Mouse (Mus musculus) mouse embryonic stem cell (cell line): Measurements from ENCODE around the gene Dpyd.

Experiments
- in situ Hi-C, 2 experiments: fragments of 300-500 bp; cut with MboI; formaldehyde crosslinking; loops; 1 replicate in 1 of 2; 3 replicates in 1 of 2; pipeline ENCODE4 v1.14.3; 2019 to 2020; ENCODE audit warnings: low sequenced_read_pairs in 2 of 2, low pct_unique_long_range_greater_than_20kb in 1 of 2, mixed read lengths in 1 of 2; ENCODE audit not compliant: unreplicated experiment in 1 of 2

Gene Dpyd

DNA sequence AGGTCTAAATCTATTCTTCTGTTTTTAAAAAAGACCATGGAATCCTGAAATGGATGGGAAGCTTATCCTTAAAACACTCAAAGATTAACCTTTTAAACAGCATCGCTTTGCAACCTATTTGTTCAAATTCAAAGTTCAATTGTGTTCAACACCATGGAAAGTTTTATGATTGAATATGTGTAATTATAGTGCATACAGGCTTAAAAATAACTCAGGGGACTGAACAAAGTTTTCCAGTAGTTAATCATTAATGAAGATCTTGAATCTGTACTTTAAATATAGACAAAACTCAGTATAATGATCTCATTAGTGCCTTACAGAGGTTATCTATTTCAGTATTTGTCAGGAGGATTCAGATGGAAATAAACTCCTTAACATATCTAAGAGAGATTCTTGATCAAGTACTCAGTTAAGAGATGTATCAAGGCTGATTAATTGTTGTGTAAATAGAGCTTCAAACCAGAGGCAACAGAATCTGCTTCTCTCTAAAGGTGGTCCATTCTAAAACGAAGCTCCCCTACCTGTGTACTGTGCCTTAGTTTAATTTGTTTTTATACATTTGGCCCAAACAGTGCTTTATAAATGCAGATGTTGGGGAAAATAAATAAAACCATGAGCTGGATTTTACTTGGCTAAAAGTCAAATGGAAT, 659.0 kb downstream of the Dpyd start:
- in situ Hi-C loops = no loop called here

DNA sequence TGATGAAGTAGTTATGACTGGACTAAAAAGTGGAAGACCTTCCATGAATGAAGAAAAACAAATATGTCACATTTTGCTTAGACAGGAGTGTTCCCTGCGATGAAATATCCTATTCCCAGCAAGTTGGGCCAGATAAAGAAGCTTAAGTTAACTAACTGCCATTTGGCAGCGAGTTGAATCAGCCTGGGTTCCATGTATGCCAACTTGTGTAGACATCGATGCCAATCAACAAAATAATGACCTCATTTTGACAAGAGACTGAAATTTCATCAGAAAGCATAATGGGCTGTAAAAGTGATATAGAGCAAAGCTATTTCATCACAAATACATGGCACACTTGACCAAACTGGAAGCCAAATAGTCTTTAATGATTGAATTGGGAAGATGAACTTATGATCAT, 681.3 kb downstream of the Dpyd start:
- in situ Hi-C loops = no loop called here

DNA sequence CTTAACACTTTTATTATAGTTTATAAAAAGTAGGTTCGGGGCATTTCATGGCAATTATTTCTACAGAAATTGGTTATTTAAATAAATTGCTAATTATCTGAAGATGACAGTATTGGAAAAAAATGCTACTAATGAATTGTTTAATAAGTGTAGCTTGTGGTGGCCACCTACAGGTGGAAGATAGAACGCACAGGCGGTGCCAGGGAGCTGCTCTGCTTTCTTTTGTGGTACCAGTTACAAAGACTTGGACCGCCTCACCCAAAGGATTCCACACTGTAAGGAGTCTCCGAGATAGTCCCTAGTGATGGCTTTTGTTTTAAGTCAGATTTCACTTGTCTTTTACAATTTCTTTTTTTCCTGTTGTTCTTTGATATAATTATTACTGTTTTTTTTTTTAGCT, 694.6 kb downstream of the Dpyd start:
- in situ Hi-C loops = no loop called here

DNA sequence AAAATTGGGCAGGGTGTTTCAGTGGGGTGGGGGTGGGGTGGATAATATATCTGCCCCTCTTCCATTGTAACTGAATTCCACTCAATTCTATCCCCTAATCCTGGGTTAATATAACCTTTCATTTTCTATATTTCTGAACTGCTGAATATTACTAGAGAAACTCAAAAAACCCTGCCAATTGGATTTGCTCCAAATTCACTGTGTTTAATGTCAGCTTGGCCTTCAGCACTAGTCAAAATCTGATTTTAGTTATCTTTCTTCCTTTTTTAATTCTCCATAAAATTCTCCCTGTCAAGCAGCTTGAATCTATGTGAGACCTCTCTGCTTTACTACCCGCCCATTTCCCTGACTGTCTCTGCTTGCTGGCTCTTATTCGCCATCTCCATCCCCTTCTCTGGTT, 713.3 kb downstream of the Dpyd start:
- in situ Hi-C loops = no loop called here

DNA sequence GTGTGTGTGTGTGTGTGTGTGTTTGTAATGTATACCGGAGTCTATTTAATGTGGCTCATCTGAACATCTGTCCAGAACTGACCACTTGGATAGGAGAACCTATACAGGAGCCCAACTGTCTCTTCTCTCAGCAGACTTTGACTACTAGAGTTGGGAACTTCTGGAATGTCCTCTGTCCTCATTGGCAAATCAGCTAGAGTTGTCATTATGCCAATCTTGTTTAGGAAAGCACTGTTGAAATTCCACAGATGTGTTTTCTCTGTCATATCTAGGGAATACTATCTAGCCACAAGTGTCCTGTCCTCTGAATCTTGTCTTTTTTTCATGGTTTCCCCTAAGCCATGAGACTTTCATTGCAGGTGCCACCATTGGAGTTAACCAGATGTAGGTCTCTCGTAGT, 718.7 kb downstream of the Dpyd start:
- in situ Hi-C loops = no loop called here

DNA sequence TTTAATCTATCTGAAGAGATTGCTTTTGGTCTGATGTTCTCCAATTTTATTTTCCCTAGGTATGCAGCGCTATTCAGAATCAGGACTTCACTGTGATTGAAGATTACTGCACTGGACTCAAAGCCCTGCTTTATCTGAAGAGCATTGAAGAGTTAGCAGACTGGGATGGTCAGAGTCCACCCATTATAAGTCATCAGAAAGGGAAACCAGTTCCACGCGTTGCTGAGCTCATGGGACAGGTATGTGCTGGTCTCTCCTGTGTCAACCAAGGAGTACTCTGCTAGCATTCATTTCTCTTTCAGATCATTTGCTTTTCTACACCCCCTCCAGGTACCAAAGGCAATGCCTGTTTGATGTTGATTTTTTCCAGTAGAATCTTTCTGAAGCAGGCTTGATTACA, 752.8 kb downstream of the Dpyd start:
- in situ Hi-C loops = no loop called here

DNA sequence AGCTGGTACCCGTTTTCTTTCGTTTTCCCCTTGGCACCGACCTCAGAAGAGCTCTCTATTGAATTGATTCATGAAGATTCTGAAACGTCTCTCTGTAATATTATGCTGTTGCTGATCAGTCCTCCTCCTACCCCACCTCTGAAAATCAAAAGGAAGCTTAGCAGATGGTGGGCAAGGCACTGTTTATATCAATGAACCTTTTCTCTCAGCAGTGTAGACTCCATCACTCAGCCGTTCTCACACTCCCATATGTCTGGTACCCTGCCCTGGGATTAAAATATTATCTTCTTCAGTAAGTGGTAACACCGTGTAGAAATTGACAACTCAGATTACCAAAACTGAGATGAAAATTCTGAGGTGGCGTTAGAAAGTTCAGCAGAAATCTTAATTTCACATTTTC, 767.1 kb downstream of the Dpyd start:
- in situ Hi-C loops = no loop called here

DNA sequence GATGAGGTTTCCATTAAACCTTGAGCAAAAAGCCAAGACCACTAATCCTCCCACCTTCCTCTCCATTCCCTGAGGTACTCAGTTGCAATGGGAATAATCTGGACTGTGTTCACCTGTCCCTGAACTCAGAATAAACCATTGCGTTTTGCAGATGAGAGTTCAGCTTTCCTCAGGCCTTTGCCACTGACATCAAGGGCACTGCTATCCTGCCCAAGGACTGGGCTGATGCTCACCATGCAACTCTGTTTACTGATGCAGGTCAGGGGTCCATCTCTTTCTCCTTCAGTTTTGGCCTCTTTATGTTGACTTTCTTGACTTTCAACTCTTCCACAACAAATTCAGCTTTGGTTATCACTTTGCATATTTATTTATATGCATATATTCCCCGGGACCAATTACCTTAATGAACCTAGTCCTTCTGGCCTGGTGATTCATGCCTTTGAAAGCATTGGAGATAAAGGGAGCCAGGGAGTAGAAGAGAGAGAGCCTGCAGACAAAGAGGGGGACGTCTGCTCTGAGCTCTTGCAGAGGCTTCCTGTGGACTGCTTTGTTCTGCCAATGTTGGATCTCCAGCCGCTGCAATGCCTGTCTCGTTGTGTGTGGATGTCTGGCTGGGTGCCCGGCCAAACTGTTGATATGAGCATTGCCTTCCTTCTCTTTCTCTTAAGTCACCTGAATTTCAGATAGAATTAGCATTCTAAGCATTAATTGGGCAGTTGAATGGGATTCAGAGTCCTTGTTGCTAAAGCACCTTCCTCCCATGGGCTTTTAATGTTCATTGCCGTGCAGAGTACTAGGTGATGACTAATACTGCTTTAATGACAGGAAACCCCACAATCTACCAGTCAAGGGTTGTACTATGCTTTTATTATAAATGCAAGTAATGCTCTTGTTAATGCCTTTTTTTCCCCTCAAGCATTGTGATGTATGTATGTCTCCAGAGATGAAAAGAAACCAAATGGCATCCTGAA, 771.7 kb downstream of the Dpyd start:
- in situ Hi-C loops = no loop called here

DNA sequence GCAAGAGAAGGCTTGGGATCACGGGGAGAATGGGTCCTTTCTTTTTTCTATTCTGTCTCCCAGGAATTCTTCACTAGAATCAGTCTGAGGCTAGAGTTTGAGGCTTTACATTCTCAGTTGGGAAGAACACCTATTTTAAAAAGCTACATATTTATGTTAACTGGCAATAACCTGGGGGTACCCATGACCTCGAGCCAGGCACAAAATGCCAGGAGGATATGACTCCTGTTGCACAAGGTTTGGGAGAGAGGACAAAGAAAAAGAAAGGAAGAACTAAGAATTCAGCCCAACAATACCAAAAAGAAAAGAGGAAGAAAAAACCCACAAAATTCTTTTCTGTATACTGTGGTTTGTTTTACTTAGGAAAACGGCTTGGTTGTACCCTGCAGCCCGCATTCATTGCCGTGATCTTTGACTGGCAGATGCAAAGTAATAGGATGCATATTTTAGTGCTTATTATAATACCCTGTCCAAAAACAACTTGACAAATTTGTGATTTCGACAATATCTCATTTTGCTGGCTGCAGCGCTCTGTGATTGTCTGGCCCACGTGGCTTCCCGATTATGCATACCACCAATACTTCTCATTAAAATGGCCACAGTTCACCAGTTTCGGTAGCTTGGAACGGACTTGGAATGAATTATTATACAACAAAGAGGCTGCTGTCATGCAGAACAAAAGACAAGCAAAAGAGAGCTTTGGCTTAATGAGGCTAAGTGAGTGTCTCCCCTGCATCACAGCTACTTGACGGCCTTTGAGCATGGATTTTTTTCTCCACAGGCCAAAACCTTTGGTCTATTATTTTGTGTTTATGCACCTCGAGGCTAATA, 799.8 kb downstream of the Dpyd start:
- in situ Hi-C loops = no loop called here

DNA sequence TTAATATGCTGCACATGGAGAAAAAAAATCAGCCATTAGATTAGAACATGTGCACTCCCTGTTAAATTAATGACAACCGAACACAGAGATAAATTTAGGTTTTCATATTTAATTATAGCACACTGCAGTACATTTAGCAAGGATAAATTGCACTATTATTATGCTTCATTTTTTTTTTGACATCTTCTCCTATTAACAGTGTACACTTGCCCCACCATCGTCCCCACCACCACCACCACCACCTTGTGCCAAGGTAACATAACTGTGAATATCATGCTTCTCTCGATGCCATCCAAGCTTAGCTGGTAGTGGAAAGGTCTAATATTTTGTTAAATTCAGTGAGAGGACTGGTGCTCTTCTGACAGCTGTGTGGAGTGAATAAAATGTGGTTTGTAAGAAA, 800.5 kb downstream of the Dpyd start:
- in situ Hi-C loops = no loop called here

DNA sequence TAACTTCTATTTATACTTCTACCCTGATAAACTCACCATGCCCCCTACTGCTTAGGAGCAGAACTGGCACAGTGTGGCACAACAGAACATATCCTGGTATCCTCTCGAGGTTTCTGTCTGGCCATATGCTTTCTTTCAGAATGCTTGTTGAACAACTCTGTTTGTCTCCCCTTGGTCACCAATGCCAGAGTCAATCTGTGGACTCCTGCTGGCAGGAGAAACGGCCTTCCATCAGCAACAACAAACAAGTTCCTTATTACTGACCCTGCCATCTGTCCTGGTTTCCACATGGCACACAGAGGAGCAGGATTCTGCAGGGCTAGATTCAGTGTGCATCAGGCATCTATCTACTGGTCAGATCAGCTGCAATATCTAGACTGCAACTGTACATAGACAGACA, 807.0 kb downstream of the Dpyd start:
- in situ Hi-C loops = no loop called here

DNA sequence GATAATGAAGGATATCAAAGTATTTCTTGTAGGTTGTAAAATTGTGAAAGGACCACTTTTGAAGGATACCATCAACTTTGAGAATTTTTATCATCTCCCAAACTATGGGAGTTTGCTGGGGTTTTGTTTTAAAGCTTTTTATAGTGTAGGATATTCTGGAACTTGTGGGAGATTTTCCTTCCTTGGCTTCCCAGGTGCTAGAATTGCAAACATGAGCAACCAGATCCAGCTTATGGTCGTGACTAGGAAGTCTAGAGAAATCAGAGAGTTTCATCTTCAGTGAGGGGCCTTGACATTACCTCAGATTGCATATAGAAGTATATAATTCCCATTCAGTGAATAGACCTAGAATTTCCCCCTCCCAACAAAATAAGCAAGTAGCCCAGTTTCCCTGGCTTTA, 819.2 kb downstream of the Dpyd start:
- in situ Hi-C loops = no loop called here

DNA sequence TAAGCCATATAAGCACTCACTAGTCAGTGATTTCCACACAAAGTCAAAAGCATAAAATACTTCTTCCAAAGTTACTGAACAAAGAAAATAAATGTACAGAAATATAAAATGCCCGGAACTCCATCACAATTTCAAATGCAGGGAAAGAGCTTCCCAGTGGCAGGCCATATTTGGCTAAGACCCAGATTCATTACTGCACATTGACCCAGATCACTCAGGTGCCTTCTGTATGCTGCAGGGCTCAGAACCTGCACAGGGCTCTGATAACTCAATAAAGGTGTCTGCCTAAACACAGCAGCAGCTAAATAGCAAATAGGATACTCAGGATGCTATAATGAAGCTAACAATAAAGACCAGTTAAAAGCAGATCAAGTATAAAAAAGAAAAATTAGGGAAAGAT, 820.5 kb downstream of the Dpyd start:
- in situ Hi-C loops = no loop called here

DNA sequence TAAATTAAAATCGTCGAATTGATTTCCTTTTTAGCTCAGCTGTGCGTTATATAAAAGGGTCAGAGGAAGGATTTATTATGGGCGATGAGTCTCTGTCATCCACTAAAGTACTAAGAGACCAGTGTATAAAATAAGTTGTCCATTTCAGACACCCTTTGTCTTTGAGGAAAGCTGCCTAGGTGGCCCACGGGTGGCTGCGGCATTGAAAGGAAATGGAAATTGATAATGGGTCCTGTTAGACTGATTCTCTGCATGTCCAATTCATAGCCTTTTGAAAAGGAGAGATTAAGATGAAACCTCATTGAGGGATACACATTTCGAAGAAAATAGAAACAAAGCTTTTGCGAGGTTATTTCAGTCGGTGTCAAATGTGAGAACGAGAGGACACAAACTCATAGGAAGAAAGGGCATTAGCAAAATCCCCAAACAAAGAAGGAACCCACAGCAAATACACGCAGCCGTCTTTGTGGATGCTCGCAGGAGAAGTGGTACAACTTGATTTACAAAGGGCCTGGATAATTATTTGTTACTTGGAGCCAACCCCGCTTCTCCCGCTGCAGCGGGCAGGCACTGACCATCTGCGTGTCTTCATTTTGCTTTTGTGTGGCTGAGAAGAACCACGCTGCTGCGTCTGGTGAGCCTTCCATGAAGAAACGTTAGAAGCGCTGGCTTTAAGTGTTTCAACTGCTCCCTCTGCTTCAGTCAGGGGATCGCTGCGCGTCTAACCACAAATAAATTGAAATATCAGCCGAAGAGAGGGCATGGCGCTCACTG, 825.6 kb downstream of the Dpyd start:
- in situ Hi-C loops = no loop called here

DNA sequence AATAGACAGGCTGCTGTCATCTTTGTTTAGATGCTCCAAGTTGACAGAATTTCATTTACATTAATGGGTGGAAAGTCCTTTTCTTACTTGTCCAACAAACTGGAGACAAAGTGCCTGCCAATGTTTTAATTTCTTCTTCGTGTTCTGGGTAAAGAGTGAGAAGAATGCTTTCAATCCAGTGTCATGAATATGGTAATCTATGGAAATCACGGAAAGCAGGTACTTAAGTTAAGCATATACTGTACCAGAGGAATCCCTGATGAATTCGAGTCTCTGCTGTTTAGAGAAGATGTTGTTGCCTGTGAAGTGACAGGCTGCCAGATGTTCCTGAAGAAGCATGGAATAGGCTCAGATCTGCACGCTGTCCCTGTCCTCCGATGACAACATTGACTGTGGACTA, 835.3 kb downstream of the Dpyd start:
- in situ Hi-C loops = no loop called here

DNA sequence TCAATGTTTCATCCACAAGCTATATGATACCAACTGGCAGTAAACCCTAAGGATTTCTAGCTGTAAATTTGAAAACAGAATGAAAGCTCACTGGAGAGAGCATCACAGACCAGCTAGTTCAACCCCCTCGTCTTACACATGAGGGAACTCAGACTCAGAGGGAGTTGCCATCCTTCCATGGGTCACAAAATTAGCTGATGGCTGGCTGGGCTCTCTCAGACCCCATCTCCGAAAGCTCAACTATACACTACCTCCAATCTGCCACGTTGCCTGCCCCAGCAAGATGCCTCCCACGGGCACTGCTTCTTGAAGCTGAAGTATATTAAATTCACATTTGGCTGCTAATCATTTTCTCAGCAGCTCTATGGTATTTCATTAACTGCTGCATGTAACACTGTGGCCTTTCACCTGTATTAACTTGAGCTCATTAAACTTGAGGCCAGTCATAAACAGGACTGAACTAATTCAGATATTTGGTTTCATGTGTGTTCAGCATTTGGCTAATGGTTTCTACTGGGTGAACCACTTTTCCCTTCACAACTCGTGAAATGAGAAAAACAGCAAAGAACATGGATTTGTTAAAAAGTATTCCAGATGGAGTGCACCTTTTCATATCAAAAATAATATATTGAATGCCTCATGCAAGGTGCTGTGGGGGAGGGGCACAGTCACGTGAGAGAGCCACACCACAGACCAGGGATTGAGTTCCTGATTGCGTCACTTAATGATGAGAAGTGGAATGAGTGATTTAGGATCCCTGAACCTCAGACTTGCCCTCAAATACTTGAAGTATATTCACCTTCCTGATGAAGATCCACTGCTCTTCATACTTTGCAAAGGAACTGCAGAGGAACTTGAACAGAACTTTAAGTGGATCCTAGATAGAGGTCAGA, 841.2 kb downstream of the Dpyd start:
- in situ Hi-C loops = no loop called here

DNA sequence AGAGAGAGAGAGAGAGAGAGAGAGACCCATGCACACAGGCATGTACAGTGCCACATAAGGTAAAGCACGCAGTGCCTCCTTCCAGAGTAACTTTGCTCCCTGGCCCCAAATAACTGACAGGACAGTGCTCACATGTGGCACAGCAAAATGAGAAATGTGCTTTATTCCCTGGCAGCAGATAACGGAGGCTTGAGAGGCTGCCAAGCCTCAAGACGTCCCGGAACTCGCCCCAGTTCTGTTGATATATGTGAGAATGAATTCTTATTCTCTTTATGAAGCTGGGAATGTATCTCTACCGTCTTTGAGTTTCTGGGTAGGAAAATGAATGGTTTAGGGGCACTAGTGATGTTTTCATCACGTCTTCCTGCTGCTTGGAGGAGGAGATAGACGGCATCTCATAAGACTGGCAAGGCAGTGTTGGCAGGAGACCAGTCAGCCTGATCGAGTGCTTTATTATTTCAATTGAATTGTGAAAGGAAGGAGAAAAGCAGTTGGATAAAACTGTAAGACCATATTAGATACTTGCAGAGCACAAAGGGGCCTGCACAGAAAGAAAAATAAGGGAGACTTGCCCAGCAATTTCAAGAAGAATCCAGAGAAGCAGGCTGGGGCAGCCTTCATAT, 857.3 kb downstream of the Dpyd start:
- in situ Hi-C loops = no loop called here
